Mouse (Mus musculus): ENCODE measurements around the gene Prpf18.
A peak's percentile ranks its signal among the peaks of the same experiment; 100 is the strongest.
"Not testable (repeated sequence)": the region's sequence is repeated elsewhere in the genome, so short reads cannot be mapped to it uniquely, and the experiment has no call there.

Prpf18 gene

DNA sequence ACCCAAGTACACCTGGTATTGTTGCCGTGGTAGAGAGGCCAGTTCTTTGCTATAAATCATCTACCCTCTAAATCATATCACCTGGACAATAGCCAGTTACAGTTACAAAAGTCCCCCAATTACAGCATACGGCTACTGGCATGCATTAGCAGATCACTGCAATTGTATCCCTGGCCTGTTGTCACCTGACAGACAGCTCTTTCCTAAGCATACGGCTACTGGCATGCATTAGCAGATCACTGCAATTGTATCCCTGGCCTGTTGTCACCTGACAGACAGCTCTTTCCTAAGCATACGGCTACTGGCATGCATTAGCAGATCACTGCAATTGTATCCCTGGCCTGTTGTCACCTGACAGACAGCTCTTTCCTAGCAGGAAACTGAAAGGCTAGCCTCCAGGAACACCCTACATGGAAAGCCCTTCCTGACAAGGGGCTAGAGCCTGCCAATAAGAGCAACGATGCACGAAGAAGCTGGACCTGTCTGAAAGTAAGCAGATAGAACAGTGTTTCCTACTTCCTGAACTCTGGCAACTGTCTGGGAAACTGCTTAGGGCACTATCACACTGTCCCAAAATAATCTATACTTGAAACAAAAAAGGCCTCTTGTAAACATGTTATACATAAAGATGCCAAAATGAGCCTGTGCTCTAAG lies 37.5 kb downstream of the Prpf18 start:
- DNase-seq (ENCODE audit: low spot score): not testable (repeated sequence)

- no peak for DNase-seq (ENCODE audit: low spot score)
Measured at GRCm38 (mm10) chr2:4611704-4612103, 40.2 kb downstream of the Prpf18 start.

GRCm38 (mm10) chr2:4611295-4611694 lies 40.6 kb downstream of the Prpf18 start:
- no peak for DNase-seq (ENCODE audit: low spot score)

DNA sequence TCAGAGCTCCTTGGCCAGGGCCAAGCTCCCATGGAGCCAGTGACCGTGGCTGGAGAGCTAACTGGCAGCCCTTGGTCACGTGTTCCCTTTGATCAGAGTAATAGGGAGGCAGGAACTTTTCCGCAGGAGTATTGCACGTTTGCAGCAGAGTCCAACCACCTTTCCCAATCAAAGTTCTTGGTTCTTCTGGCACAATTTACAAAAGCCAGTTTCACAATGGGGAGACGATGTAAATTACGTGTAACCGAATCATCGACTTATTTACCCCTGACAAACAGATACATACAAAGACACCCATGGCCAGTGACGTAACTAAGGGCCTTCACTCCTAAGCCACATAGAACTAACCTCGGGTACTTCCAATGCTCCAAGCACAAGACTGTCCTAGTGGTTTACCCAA lies 42.5 kb downstream of the Prpf18 start:
- DNase-seq (ENCODE audit: low spot score): no peak

GRCm38 (mm10) chr2:4608253-4608652 lies 43.7 kb downstream of the Prpf18 start:
- no peak for DNase-seq (ENCODE audit: low spot score)

DNA sequence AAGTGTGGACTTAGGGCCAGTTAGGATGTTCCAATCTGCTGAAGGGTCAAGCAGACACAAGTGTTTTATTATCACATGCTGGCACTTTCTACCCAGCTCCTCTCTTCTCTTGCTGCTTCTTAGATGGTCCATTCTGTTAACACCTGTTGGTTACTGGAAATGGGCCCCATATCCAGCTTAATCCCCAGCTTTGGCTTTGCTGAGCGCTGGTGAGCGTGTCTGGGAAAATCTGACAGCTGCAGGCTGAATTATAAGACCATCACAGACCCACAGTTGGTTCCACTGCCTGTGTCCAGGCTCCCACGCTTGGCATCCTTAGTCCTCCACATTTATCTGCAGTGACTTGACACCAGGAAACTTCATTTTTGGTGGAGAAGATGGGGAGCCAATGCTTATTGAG lies 45.4 kb downstream of the Prpf18 start:
- DNase-seq (ENCODE audit: low spot score): no peak

DNA sequence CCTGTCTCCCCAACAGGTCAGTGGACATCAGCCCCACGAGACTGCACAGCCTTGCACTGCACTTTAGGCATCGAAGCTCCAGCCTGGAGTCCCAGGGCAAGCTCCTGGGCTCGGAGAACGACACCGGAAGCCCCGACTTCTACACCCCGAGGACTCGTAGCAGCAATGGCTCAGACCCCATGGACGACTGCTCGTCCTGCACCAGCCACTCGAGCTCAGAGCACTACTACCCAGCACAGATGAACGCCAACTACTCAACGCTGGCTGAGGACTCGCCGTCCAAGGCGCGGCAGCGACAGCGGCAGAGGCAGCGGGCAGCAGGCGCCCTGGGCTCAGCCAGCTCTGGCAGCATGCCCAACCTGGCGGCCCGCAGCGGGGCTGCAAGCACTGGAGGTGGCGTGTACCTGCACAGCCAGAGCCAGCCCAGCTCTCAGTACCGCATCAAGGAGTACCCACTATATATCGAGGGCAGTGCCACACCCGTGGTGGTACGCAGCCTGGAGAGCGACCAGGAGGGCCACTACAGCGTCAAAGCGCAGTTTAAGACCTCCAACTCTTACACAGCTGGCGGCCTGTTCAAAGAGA lies 48.5 kb downstream of the Prpf18 start:
- DNase-seq (ENCODE audit: low spot score): no peak

DNA sequence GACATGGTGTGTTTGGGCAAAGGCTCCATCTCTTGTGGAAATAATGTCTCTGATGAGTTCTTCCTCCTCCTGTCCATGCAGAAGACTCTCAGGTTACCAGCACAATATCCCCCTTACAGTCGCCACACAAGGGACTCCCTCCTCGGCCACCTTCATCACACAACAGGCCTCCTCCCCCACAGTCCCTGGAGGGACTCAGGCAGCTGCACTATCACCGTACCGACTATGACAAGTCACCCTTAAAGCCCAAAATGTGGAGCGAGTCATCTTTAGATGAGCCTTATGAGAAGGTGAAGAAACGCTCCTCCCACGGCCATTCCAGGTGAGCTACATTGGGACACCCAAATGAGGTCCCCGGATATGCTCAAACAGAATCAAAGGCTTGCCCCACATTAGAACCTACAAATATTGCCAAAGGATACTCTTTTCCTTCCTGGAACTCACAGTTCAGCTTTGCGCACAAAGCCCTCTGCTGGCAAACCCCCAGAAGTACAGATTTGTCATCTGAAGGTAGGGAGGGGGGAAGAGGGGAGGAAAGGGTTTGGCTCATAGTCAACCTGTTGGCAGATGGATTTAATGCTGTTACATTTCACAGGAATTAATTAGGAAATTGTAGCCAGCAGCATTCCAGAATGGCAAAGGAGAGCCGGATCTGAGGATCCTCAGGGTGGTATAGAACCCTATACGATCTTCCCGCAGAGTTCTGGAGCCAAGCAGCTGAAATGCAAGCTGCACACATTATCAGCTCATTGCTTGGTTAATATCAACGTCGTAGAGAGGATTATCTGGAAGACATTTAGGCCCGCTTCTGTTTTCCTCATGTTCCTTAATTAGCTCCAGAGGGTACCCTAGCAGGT lies 50.7 kb downstream of the Prpf18 start:
- peak; percentile 28 for DNase-seq (ENCODE audit: low spot score)

DNA sequence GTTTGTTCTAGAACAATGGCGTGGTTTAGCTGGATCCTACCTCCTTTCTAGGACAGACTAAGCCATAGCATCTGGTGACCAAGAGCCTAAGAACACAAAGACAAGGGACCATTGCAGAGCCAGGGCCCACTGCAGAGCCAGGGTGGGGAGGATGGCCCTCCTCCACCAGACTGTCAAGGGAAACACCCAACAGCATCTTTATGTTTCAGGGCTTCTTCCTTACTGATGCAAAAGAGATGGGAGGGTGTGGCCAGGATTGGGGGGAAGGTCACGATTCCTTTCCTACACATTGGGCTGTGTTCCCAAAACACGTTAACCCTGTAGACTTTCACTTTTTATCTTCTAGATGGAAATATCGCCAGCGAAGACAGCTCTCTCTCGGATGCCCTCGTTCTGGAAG lies 54.9 kb downstream of the Prpf18 start:
- DNase-seq (ENCODE audit: low spot score): no peak

DNA sequence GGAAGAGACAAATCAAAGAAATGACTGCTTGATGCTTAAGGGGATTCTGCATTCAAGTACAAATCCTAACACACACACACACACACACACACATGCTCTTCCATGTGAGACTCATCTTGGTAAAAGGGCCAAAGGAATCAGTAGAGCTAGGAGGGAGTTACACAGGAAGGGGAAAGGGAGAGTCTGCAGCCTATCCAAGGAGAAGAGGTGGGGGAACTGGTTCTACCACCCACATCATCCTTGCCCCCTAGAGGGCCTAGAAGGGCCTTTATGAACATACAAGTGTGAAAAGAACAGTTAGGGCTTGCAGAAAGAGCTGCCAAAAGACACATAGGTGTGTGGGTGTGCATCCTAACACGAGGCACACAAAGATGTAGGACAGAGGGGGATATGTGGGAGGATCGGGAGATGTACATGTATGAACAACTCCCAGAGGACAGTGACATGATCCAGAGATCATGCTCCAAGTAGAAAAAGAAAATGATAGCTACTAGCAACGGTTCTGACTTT lies 58.0 kb downstream of the Prpf18 start:
- DNase-seq (ENCODE audit: low spot score): no peak

DNA sequence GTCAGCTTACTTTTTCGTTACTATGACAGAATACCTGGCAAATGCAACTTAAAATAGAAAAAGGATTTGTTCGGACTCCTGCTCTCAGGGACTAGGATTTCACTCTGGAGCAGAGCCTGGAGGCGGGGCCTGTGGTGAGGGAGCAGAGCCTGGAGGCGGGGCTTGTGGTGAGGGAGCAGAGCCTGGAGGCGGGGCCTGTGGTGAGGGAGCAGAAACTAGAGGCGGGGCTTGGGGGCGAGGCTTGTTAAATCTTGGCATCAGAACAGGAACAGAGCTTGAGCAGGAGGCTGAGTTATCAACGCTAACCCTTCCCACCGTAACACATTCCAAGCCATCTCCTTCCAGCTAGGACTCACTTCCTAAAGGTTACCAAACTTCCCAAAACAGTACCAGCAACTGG lies 58.5 kb downstream of the Prpf18 start:
- DNase-seq (ENCODE audit: low spot score): peak; percentile 63

GRCm38 (mm10) chr2:4592666-4593065 lies 59.2 kb downstream of the Prpf18 start:
- DNase-seq (ENCODE audit: low spot score): peak; percentile 26

GRCm38 (mm10) chr2:4591647-4592046 lies 60.3 kb downstream of the Prpf18 start:
- no peak for DNase-seq (ENCODE audit: low spot score)

DNA sequence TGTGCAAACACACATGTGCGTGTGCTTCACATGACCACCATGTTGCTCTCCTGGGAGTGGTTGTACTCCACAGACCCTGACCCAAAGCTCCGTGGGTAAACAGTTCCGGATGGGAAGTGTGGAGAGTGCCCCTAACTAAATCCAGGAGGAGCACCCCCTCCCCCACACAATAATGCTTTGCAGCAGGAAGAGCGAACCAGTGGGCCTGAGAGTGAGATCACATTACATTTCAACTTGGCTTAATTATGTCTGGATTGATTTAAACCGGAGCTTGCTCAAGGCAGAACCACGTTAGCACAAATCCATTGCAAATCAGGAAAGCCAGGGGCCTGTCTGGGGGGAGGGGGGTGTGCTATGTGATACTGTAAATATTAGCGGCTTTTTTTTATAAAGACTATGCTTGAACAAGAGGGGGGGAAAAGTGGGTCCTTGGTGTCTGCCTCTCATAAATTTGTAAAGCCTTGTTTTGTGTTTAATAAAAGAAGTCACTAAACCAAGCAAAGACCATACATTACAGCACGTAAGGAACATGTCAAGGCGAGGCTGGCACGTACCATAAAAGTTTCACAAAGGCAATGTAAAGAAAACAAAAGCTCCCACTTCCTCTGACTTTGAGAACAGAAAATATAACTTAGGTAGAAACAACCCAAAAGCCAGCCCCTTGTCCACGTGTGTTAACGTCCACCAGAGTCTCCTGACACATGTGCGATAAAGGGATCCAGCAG lies 64.1 kb downstream of the Prpf18 start:
- DNase-seq (ENCODE audit: low spot score): no peak

DNA sequence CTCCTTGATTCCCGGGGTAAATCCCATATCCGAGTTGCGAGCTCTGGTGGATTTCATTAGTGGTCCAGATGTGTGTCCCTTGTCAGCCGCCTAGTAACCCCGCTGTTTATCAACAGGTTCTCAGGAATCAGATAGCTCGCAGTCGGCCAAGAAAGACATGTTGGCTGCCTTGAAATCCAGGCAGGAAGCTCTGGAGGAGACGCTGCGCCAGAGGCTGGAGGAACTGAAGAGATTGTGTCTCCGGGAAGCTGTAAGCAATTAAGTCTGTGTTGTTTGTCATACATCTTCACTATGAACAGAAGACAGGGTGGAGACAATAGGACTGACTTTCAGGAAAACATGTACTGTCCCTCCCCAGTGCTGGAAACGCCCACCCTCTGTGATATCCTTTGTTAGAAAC lies 65.7 kb downstream of the Prpf18 start:
- no peak for DNase-seq (ENCODE audit: low spot score)

DNA sequence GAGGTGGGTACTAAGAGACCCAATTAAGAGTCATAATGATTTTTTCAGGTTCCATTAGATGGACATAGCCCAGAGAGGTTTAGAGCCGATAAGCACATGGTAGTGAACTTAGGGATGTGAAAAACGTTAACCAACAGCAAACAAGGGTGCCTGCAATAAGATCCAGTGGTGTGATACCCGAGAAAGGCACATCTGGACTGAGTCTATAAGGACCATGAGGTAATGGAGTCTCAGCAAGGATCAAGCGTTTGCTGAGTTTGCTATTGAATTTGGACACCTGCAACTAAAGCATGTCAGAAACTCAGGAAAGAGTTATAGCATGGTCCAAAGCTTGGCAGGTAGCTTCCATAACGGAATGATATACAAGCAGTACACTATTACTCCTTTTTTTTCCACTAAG lies 67.7 kb downstream of the Prpf18 start:
- no peak for DNase-seq (ENCODE audit: low spot score)

GRCm38 (mm10) chr2:4582930-4583329 lies 69.0 kb downstream of the Prpf18 start:
- no peak for DNase-seq (ENCODE audit: low spot score)

DNA sequence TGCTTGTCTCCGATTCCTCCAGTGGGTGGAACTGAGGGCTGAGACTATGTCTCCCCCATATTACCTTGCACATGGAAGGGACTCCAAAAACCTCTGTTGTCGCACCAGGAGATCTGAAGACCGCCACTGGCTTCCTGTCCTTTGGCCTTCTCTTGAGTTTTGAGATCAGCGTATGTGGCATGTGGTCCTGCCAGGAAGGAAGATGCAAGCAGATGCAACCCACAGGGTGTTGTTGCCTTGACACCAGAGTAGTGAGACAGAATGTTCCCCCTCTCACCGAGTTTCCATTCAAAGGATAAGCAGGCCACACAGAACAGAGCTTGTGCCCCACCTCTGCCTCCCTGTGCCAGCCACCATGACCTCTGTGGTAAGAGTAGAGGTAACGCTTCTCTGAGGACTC lies 71.2 kb downstream of the Prpf18 start:
- DNase-seq (ENCODE audit: low spot score): no peak

DNA sequence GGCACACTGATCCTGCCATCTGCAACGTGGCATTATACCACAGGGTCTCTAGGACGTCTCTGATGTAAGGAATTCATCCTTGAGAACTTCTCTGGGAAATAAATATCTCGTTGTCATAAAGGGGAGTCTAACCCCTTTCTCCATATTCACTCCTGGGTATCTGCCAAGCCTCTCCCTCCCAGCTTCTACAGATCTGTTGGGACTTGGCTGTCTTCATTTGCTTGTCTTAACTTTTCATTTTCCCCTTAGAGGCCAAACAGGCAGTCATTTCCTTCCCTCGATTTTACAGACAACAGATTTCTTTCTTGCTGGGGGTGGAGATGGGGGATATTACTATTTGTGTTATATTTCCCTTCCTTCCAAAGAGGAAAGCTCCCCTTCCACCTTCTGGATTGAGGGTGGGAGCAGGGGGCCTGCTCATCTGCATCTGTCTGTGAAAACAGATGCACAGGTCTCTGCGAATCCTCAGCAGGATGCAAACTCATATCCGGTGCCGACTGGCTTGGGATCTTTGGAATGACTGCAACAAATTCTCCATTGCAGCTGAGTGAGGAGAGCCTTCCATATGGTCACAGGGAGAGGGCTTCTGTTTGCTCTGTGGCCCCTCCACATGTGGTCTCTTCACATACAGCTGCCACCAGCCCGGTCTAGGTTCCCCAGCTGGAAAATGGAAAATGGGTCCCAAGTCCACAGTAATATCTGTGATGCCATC lies 72.4 kb downstream of the Prpf18 start:
- no peak for DNase-seq (ENCODE audit: low spot score)

DNA sequence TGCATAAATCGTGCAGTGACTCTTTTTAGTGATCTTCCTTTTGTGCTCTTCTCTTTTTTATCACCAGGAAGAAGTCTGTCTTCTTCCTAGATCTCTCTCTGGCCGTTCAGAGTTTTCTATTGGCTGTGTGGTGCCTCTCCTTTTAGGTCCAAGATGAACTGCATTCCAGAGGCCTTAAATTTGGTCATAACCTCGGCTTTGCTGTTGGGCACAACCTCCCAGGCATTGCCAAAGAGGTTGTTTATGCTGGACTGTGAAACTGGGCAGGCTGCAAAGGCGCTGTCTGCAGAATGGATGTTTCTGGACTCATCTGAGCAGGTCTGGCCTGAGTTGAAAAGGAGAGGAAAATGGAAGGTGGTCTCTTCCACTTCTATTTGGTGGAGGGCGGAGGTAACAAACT lies 73.6 kb downstream of the Prpf18 start:
- DNase-seq (ENCODE audit: low spot score): no peak

GRCm38 (mm10) chr2:4575975-4576374 lies 75.9 kb downstream of the Prpf18 start:
- no peak for DNase-seq (ENCODE audit: low spot score)

GRCm38 (mm10) chr2:4575163-4575562 lies 76.8 kb downstream of the Prpf18 start:
- DNase-seq (ENCODE audit: low spot score): no peak

Data from ovary, adult 18-20 months (tissue).